In the genomic region with DNA sequence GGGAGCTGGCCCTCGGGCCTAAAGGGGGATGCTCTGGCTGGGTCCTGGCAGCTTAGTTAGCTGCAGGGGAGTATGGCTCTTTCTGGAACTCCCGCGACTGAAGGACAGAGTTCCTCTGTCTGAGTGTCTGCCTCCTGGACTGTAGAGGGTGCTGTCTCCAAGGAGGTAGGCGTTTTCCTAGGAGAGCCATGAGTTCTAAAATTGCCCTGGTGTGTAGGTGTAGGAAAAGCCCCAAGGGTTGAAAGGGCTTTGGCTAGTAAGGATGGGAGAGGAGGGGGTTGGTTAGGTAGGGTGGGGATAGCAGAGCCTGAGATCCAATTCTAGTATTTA, we compare ENCODE assay signal across 9 mouse cellular contexts. TPM values are rescaled to one million over a fixed set of nuclear protein-coding genes. Genes with fewer than 3 reads are reported as not detected.
DNase-seq lines count a peak whose midpoint lies in the region; ATAC-seq and TF ChIP-seq lines count a peak whose summit lies in the region.
"Had no signal": no experiment of that assay in that cellular context is flagged by ENCODE, and none has a peak within 500 bp of the region (broad histone marks: within the 10 kb centered on the region; RNA-seq: fewer than 3 reads in every experiment).

A gene (minus strand): TSS at position 86 of the 330 bp plus-strand sequence.

- no peaks in the 10 kb centered on the region for H3K9me3 ChIP-seq in lung, embryonic 15.5 days
- H3K9me3 ChIP-seq in forebrain, postnatal 0 days (ENCODE audit: low read length), result no peaks in the 10 kb centered on the region
- no peaks in the 10 kb centered on the region for H3K9me3 ChIP-seq in neural tube, embryonic 15.5 days (replicated peaks)

- H3K27me3 ChIP-seq in lung, embryonic 15.5 days, result peaks cover 11% of the 10 kb centered on the region
- no peaks in the 10 kb centered on the region for H3K27me3 ChIP-seq in forebrain, postnatal 0 days (ENCODE audit: insufficient read depth, low read length)
- peaks cover 13% of the 10 kb centered on the region; the same call in 1 of the 2 replicates for H3K27me3 ChIP-seq in neural tube, embryonic 15.5 days (replicated peaks)

- TF ChIP-seq CTCF in lung, adult 2 months (IDR thresholded peaks at IDR 0.05; ENCODE audit: insufficient read depth, low read length), result no peak
- TF ChIP-seq CTCF in cortical plate, adult 2 months (IDR thresholded peaks at IDR 0.05; ENCODE audit: extremely low read depth, insufficient read depth, low read length), result peak; percentile 43
- peak; percentile 60 for TF ChIP-seq CTCF in forebrain, postnatal 0 days (IDR thresholded peaks at IDR 0.05; ENCODE audit: low read depth)

- H3K36me3 ChIP-seq in lung, embryonic 15.5 days, result no peaks in the 10 kb centered on the region
- H3K36me3 ChIP-seq in forebrain, postnatal 0 days (ENCODE audit: insufficient read depth), result no peaks in the 10 kb centered on the region
- H3K36me3 ChIP-seq in neural tube, embryonic 15.5 days, result no peaks in the 10 kb centered on the region

- H3K27ac ChIP-seq in lung, embryonic 15.5 days, result no peak within 1 kb of the TSS
- no peak within 1 kb of the TSS for H3K27ac ChIP-seq in cortical plate, adult 2 months (ENCODE audit: insufficient read depth, low read length)
- no peak within 1 kb of the TSS for H3K27ac ChIP-seq in forebrain, postnatal 0 days (ENCODE audit: low read depth, low read length)
- H3K27ac ChIP-seq in neural tube, embryonic 15.5 days (replicated peaks), result no peak within 1 kb of the TSS

- TF ChIP-seq POLR2A in lung, adult 2 months (IDR thresholded peaks at IDR 0.05; ENCODE audit: borderline replicate concordance, extremely low read depth, low read depth, low read length), result no peak
- TF ChIP-seq POLR2A in cortical plate, adult 2 months (IDR thresholded peaks at IDR 0.05; ENCODE audit: extremely low read depth, insufficient read depth, low read length), result no peak

- H3K4me2 ChIP-seq in lung, embryonic 15.5 days, result peak within 1 kb of the TSS; percentile 10; the same call in 1 of the 2 replicates
- H3K4me2 ChIP-seq in forebrain, postnatal 0 days (ENCODE audit: low read depth), result no peak within 1 kb of the TSS
- peak within 1 kb of the TSS; percentile 9; the same call in 1 of the 2 replicates for H3K4me2 ChIP-seq in neural tube, embryonic 15.5 days

- H3K4me1 ChIP-seq in lung, embryonic 15.5 days, result 0 out of 2 replicates have a peak, but pooled peaks cover 7% of the 10 kb centered on the region
- no peaks in the 10 kb centered on the region for H3K4me1 ChIP-seq in lung, adult 2 months (ENCODE audit: control insufficient read depth, insufficient read depth, low read length)
- H3K4me1 ChIP-seq in cortical plate, adult 2 months (ENCODE audit: control insufficient read depth, insufficient read depth, low read length), result peaks cover 2% of the 10 kb centered on the region; the same call in 1 of the 2 replicates
- H3K4me1 ChIP-seq in forebrain, postnatal 0 days (ENCODE audit: insufficient read depth), result peaks cover 17% of the 10 kb centered on the region
- peaks cover 37% of the 10 kb centered on the region for H3K4me1 ChIP-seq in neural tube, embryonic 15.5 days

- 23% methylated on average over 4 of the region's 4 CpGs for WGBS in lung, embryonic 15.5 days
- 35% methylated on average over 4 of the region's 4 CpGs for WGBS in lung, adult 2 months
- WGBS in forebrain, postnatal 0 days, result 36% methylated on average over 4 of the region's 4 CpGs
- WGBS in neural tube, embryonic 15.5 days, result 31% methylated on average over 4 of the region's 4 CpGs

- 0 out of 2 replicates have a peak, but pooled peaks have one; percentile 5 for ATAC-seq in lung, embryonic 15.5 days (ENCODE audit: borderline replicate concordance, extremely low read depth, low FRiP score, low TSS enrichment)
- no peak for ATAC-seq in forebrain, postnatal 0 days
- no peak for ATAC-seq in neural tube, embryonic 15.5 days (ENCODE audit: low FRiP score)
- no peak for ATAC-seq in cerebellum, adult (ENCODE audit: insufficient number of reproducible peaks, low FRiP score, low TSS enrichment)

- H3K4me3 ChIP-seq in lung, embryonic 15.5 days, result no peak within 1 kb of the TSS
- H3K4me3 ChIP-seq in lung, adult 2 months (replicated peaks; ENCODE audit: extremely low read depth, low read depth, low read length), result no peak within 1 kb of the TSS
- no peak within 1 kb of the TSS for H3K4me3 ChIP-seq in cortical plate, adult 2 months (ENCODE audit: insufficient read depth, low read length)
- H3K4me3 ChIP-seq in forebrain, postnatal 0 days (ENCODE audit: low read depth, low read length), result no peak within 1 kb of the TSS
- no peak within 1 kb of the TSS for H3K4me3 ChIP-seq in neural tube, embryonic 15.5 days (replicated peaks)

- no peak for DNase-seq in lung, adult 2 months
- DNase-seq in forebrain, postnatal 0 days, result peak; percentile 29
- DNase-seq in spleen, postnatal 14 days (ENCODE audit: low spot score in 2 of 2), result no peak

- H3K9ac ChIP-seq in lung, embryonic 15.5 days, result no peak within 1 kb of the TSS
- no peak within 1 kb of the TSS for H3K9ac ChIP-seq in forebrain, postnatal 0 days
- no peak within 1 kb of the TSS for H3K9ac ChIP-seq in neural tube, embryonic 15.5 days (replicated peaks)

RNA-seq across cellular contexts. Expression of the gene that starts here (rescaled TPM):
- polyA plus RNA-seq in lung, embryonic 15.5 days (2015; fragmentation: Nextera tagmentation; extraction: Ambion mirVana), result 1.3 and 1.5 TPM in 2 replicates
- polyA plus RNA-seq in lung, adult 2 months (2012; rRNA removed), result 4.0 and 4.4 TPM in 2 replicates
- polyA plus RNA-seq in cortical plate, adult 2 months (2012; rRNA removed), result 0.11 TPM in 1 of 2 replicates, not detected in the other
- total RNA-seq in forebrain, postnatal 0 days (2014; rRNA removed), result not detected in 2 replicates
- not detected in 2 replicates for polyA plus RNA-seq in forebrain, postnatal 0 days (2015; fragmentation: Nextera tagmentation; extraction: Ambion mirVana)
- 0.73 TPM in 1 of 2 replicates, not detected in the other for polyA plus RNA-seq in neural tube, embryonic 15.5 days (2015; fragmentation: Nextera tagmentation; extraction: Ambion mirVana)
- total RNA-seq: gastrocnemius, postnatal 36 days; left cerebral cortex, postnatal 36 days had no signal

Comparison
In these comparisons a context has a peak if more than half of its experiments do, and no peak if none do; other contexts are left out.
1. Peak in DNase-seq in forebrain, postnatal 0 days; RNA of the gene not detected or under 1 TPM.